Mouse (Mus musculus): ENCODE measurements around the gene C2cd5. TPM values are rescaled to one million over a fixed set of nuclear protein-coding genes. Genes with fewer than 3 reads are reported as not detected.

Gene C2cd5
- polyA plus RNA-seq, 1 experiment, result not detected

- 74% methylated on average over 11 of the region's 11 CpGs for WGBS
- TF ChIP-seq CTCF (IDR thresholded peaks at IDR 0.05; ENCODE audit: insufficient read depth, low read depth, low read length) (no peak), POLR2A (IDR thresholded peaks at IDR 0.05; ENCODE audit: insufficient read depth, low read depth, low read length) (no peak)
- Histone ChIP-seq H3K4me1 (ENCODE audit: control insufficient read depth, insufficient read depth, low read length) (peaks cover 2% of the 10 kb centered on the region; the same call in 1 of the 2 replicates), H3K27ac (ENCODE audit: insufficient read depth, low read depth, low read length) (no peak overlapping the region), H3K4me3 (ENCODE audit: insufficient read depth, low read depth, low read length) (no peak overlapping the region)
Observed at GRCm38 (mm10) chr6:143049791-143050555, 50.0 kb downstream of the C2cd5 start.

GRCm38 (mm10) chr6:143049117-143049516 is 50.8 kb downstream of the C2cd5 start:
- H3K27ac ChIP-seq (ENCODE audit: insufficient read depth, low read depth, low read length), result no peak overlapping the region
- TF ChIP-seq CTCF (IDR thresholded peaks at IDR 0.05; ENCODE audit: insufficient read depth, low read depth, low read length) (no peak), POLR2A (IDR thresholded peaks at IDR 0.05; ENCODE audit: insufficient read depth, low read depth, low read length) (no peak)
- no peak overlapping the region for H3K4me3 ChIP-seq (ENCODE audit: insufficient read depth, low read depth, low read length)
- H3K4me1 ChIP-seq (ENCODE audit: control insufficient read depth, insufficient read depth, low read length), result no peaks in the 10 kb centered on the region
- WGBS, result 94% methylated on average over 2 of the region's 2 CpGs

- Histone ChIP-seq H3K4me3 (ENCODE audit: insufficient read depth, low read depth, low read length) (no peak overlapping the region), H3K27ac (ENCODE audit: insufficient read depth, low read depth, low read length) (no peak overlapping the region), H3K4me1 (ENCODE audit: control insufficient read depth, insufficient read depth, low read length) (no peaks in the 10 kb centered on the region)
- TF ChIP-seq CTCF (IDR thresholded peaks at IDR 0.05; ENCODE audit: insufficient read depth, low read depth, low read length) (no peak), POLR2A (IDR thresholded peaks at IDR 0.05; ENCODE audit: insufficient read depth, low read depth, low read length) (no peak)
- 78% methylated on average over 15 of the region's 15 CpGs for WGBS
Observed at GRCm38 (mm10) chr6:143047538-143048258, 52.2 kb downstream of the C2cd5 start.

- TF ChIP-seq POLR2A (IDR thresholded peaks at IDR 0.05; ENCODE audit: insufficient read depth, low read depth, low read length) (no peak), CTCF (IDR thresholded peaks at IDR 0.05; ENCODE audit: insufficient read depth, low read depth, low read length) (no peak)
Observed at GRCm38 (mm10) chr6:143041578-143041977, 58.4 kb downstream of the C2cd5 start.

GRCm38 (mm10) chr6:143035261-143035660 is 64.7 kb downstream of the C2cd5 start:
- H3K4me1 ChIP-seq (ENCODE audit: control insufficient read depth, insufficient read depth, low read length), result no peaks in the 10 kb centered on the region
- 38% methylated on average over 4 of the region's 4 CpGs for WGBS
- no peak overlapping the region for H3K27ac ChIP-seq (ENCODE audit: insufficient read depth, low read depth, low read length)
- TF ChIP-seq CTCF (IDR thresholded peaks at IDR 0.05; ENCODE audit: insufficient read depth, low read depth, low read length), result no peak
- TF ChIP-seq POLR2A (IDR thresholded peaks at IDR 0.05; ENCODE audit: insufficient read depth, low read depth, low read length), result no peak
- no peak overlapping the region for H3K4me3 ChIP-seq (ENCODE audit: insufficient read depth, low read depth, low read length)

More at GRCm38 (mm10) chr6:143041578-143041977, 58.4 kb downstream of the C2cd5 start:
- Histone ChIP-seq H3K4me3 (ENCODE audit: insufficient read depth, low read depth, low read length) (no peak overlapping the region), H3K4me1 (ENCODE audit: control insufficient read depth, insufficient read depth, low read length) (no peaks in the 10 kb centered on the region), H3K27ac (ENCODE audit: insufficient read depth, low read depth, low read length) (no peak overlapping the region)
- WGBS, result 63% methylated on average over 6 of the region's 6 CpGs

- 91% methylated on average over 2 of the region's 2 CpGs for WGBS
- H3K27ac ChIP-seq (ENCODE audit: insufficient read depth, low read depth, low read length), result no peak overlapping the region
- H3K4me1 ChIP-seq (ENCODE audit: control insufficient read depth, insufficient read depth, low read length), result no peaks in the 10 kb centered on the region
- no peak for TF ChIP-seq CTCF (IDR thresholded peaks at IDR 0.05; ENCODE audit: insufficient read depth, low read depth, low read length)
- TF ChIP-seq POLR2A (IDR thresholded peaks at IDR 0.05; ENCODE audit: insufficient read depth, low read depth, low read length), result no peak
- no peak overlapping the region for H3K4me3 ChIP-seq (ENCODE audit: insufficient read depth, low read depth, low read length)
Observed at GRCm38 (mm10) chr6:143034503-143034902, 65.4 kb downstream of the C2cd5 start.

GRCm38 (mm10) chr6:143030521-143030920 is 69.4 kb downstream of the C2cd5 start:
- H3K4me1 ChIP-seq (ENCODE audit: control insufficient read depth, insufficient read depth, low read length), result no peaks in the 10 kb centered on the region
- 93% methylated on average over 5 of the region's 5 CpGs for WGBS
- H3K4me3 ChIP-seq (ENCODE audit: insufficient read depth, low read depth, low read length), result no peak overlapping the region
- H3K27ac ChIP-seq (ENCODE audit: insufficient read depth, low read depth, low read length), result no peak overlapping the region
- TF ChIP-seq CTCF (IDR thresholded peaks at IDR 0.05; ENCODE audit: insufficient read depth, low read depth, low read length) (no peak), POLR2A (IDR thresholded peaks at IDR 0.05; ENCODE audit: insufficient read depth, low read depth, low read length) (no peak)

- no peak overlapping the region for H3K27ac ChIP-seq (ENCODE audit: insufficient read depth, low read depth, low read length)
- H3K4me3 ChIP-seq (ENCODE audit: insufficient read depth, low read depth, low read length), result no peak overlapping the region
- H3K4me1 ChIP-seq (ENCODE audit: control insufficient read depth, insufficient read depth, low read length), result no peaks in the 10 kb centered on the region
- WGBS, result 96% methylated on average over 4 of the region's 4 CpGs
- TF ChIP-seq CTCF (IDR thresholded peaks at IDR 0.05; ENCODE audit: insufficient read depth, low read depth, low read length) (no peak), POLR2A (IDR thresholded peaks at IDR 0.05; ENCODE audit: insufficient read depth, low read depth, low read length) (no peak)
Observed at GRCm38 (mm10) chr6:143027896-143028295, 72.0 kb downstream of the C2cd5 start.

- no peak for TF ChIP-seq POLR2A (IDR thresholded peaks at IDR 0.05; ENCODE audit: insufficient read depth, low read depth, low read length)
- 81% methylated on average over 10 of the region's 10 CpGs for WGBS
Observed at GRCm38 (mm10) chr6:143027402-143027801, 72.5 kb downstream of the C2cd5 start.

More at GRCm38 (mm10) chr6:143027402-143027801, 72.5 kb downstream of the C2cd5 start:
- Histone ChIP-seq H3K27ac (ENCODE audit: insufficient read depth, low read depth, low read length) (no peak overlapping the region), H3K4me1 (ENCODE audit: control insufficient read depth, insufficient read depth, low read length) (no peaks in the 10 kb centered on the region), H3K4me3 (ENCODE audit: insufficient read depth, low read depth, low read length) (no peak overlapping the region)

Data from olfactory bulb, adult 2 months (tissue).